Mouse (Mus musculus) liver, adult 2 months (tissue): ENCODE measurements around the gene P2ry13. TPM values are rescaled to one million over a fixed set of nuclear protein-coding genes. Genes with fewer than 3 reads are reported as not detected.

ENCODE experiments used
- DNase-seq: peaks from one replicate; pipeline ENCODE4 v3.0.0-alpha.2; 2011; ENCODE audit warnings: low read depth, low spot score; ENCODE audit errors: extremely low read depth
- H3K27ac ChIP-seq: fragments of 200-500 bp; replicated peaks from 2 replicates; pipeline ENCODE4 v1.5.1; 2012; ENCODE audit warnings: low read depth, mild to moderate bottlenecking, control low read depth, inconsistent platforms, low read length; ENCODE audit not compliant: insufficient read depth
- H3K27me3 ChIP-seq: fragments of 200-500 bp; 2 replicates; pipeline ENCODE4 v1.6.1; 2012; ENCODE audit warnings: mild to moderate bottlenecking, moderate library complexity, low read length, inconsistent platforms; ENCODE audit not compliant: control insufficient read depth, insufficient read depth
- H3K36me3 ChIP-seq: fragments of 200-500 bp; 2 replicates; pipeline ENCODE4 v1.6.1; 2012; ENCODE audit warnings: low read length, inconsistent platforms; ENCODE audit not compliant: control insufficient read depth, insufficient read depth
- H3K4me1 ChIP-seq: fragments of 200-500 bp; 2 replicates; pipeline ENCODE4 v1.6.1; 2011; ENCODE audit warnings: low read length; ENCODE audit not compliant: control insufficient read depth, insufficient read depth
- H3K4me3 ChIP-seq: fragments of 200-500 bp; 2 replicates; pipeline ENCODE4 v1.5.1; 2011; ENCODE audit warnings: low read depth, mild to moderate bottlenecking, control low read depth, low read length, moderate library complexity; ENCODE audit not compliant: insufficient read depth
- H3K79me2 ChIP-seq: fragments of 200-500 bp; 2 replicates; pipeline ENCODE4 v1.6.1; 2012; ENCODE audit warnings: inconsistent platforms, mild to moderate bottlenecking, low read length, moderate library complexity; ENCODE audit not compliant: control insufficient read depth, insufficient read depth
- H3K9ac ChIP-seq: fragments of 200-500 bp; 2 replicates; pipeline ENCODE4 v1.6.1; 2012; ENCODE audit warnings: low read depth, mild to moderate bottlenecking, control low read depth, inconsistent platforms, low read length
- CTCF ChIP-seq: fragments of 200-500 bp; IDR thresholded peaks from 2 replicates; pipeline ENCODE4 v1.5.1; 2011; ENCODE audit warnings: low read depth, low read length, control low read depth
- POLR2A ChIP-seq: fragments of 200-500 bp; IDR thresholded peaks from 2 replicates; pipeline ENCODE4 v1.6.1; 2011; ENCODE audit warnings: low read length, control low read depth; ENCODE audit not compliant: insufficient read depth; ENCODE audit errors: extremely low read depth
- WGBS: fragments of 180-500 bp; shearing (Covaris S2); methylation state at CpG from one replicate; pipeline ENCODE4 v1.1.7; 2018; 5-methylcytosine and 5-hydroxymethylcytosine counted together
- polyA plus RNA-seq: library from polyadenylated mRNA; depleted of rRNA; stranded (reverse); fragments of >200 nt; gene quantifications from 2 replicates; pipeline ENCODE4 v1.2.3, GENCODE M21; 2012
- total RNA-seq: library from RNA; depleted of rRNA; stranded (reverse); fragments of >200 nt; gene quantifications from 2 replicates; pipeline ENCODE4 v1.2.3, GENCODE M21; 2014

P2ry13 gene
- total and polyA plus RNA-seq, 2 experiments, result 1.6 to 5.2 TPM

GRCm38 (mm10) chr3:59230912-59231311 is 20.2 kb upstream of the P2ry13 start:
- Histone ChIP-seq H3K4me3 (no peak overlapping the region), H3K79me2 (no peaks in the 10 kb centered on the region), H3K9ac (no peak overlapping the region), H3K36me3 (no peaks in the 10 kb centered on the region), H3K27me3 (no peaks in the 10 kb centered on the region), H3K27ac (no peak overlapping the region), H3K4me1 (no peaks in the 10 kb centered on the region; the same call in 1 of the 2 replicates)
- no peak for DNase-seq
- WGBS, result 90% methylated on average over 3 of the region's 3 CpGs
- TF ChIP-seq POLR2A (no peak), CTCF (no peak)

- Histone ChIP-seq H3K79me2 (no peaks in the 10 kb centered on the region), H3K4me3 (no peak overlapping the region), H3K36me3 (no peaks in the 10 kb centered on the region), H3K27me3 (no peaks in the 10 kb centered on the region), H3K9ac (no peak overlapping the region), H3K4me1 (no peaks in the 10 kb centered on the region; the same call in 1 of the 2 replicates), H3K27ac (peak overlapping the region; percentile 75)
- DNase-seq, result peak; percentile 58
- no peak for TF ChIP-seq CTCF
- TF ChIP-seq POLR2A, result no peak
- WGBS, result 66% methylated on average over 10 of the region's 10 CpGs
These were observed 18.3 kb upstream of the P2ry13 start for GRCm38 (mm10) chr3:59228730-59229551.

DNA sequence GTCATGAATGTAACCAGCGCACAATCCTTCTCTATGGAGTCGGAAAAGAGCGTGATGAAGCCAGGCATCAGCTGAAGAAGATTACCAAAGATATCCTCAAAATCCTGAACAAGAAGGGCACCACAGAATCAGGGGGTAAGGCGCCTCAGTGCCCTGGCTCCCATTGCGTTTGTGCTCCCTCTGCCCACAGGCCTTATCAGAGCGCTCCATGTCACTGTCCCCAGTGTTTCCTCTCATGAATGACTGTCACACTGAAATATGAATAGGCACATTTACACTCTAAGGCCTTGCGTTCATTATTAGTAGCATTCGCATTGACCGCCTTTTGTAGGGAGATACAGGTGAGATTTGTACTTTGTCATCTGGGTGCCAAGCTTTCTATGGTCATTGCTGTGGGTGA is 17.0 kb upstream of the P2ry13 start:
- WGBS, result 97% methylated on average over 9 of the region's 9 CpGs
- Histone ChIP-seq H3K79me2 (no peaks in the 10 kb centered on the region), H3K4me1 (no peaks in the 10 kb centered on the region; the same call in 1 of the 2 replicates), H3K9ac (no peak overlapping the region), H3K36me3 (no peaks in the 10 kb centered on the region), H3K4me3 (no peak overlapping the region), H3K27me3 (no peaks in the 10 kb centered on the region), H3K27ac (no peak overlapping the region)
- no peak for DNase-seq
- TF ChIP-seq POLR2A, result no peak
- no peak for TF ChIP-seq CTCF

DNA sequence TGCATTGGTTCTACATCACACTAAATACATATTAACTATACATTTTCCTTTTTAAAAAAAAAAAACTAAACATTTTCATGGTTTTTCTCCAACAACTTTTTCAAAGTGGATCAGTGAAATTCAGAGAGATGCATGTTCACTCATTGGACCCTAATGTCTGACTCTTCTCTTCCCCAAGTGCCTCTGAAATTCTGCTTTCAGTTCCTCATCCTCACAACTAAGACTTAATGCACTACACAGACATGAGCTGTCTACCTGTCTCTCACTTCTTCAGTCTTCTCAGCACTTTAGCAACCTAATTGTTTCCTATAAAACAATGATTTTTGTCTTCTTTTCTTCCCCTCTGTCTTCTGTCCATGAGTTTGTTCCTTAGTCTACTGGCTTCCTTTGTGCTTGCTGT is 14.7 kb upstream of the P2ry13 start:
- no peaks in the 10 kb centered on the region for H3K79me2 ChIP-seq
- TF ChIP-seq POLR2A (no peak), CTCF (no peak)
- no peaks in the 10 kb centered on the region for H3K36me3 ChIP-seq
- no peaks in the 10 kb centered on the region; the same call in 1 of the 2 replicates for H3K4me1 ChIP-seq
- H3K9ac ChIP-seq, result no peak overlapping the region
- no peak overlapping the region for H3K4me3 ChIP-seq
- H3K27me3 ChIP-seq, result no peaks in the 10 kb centered on the region
- no peak for DNase-seq
- H3K27ac ChIP-seq, result no peak overlapping the region

DNA sequence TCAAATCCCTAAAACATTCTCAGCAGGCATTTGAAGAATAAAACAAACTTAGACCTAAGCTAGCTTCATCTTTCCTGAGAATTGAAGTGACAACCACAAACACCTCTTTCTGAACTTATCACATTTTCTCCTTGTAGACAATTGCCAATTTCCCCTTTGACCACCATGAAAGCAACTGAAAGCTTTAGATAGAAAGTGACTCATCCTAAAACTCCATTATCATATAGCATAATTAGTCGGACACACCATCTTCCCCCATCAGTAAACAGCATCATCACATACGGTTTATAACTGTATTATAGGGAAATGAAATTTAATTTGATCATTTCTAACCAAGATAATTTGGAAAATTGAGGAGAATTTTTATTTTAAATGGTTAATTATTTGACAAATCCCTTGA is 11.6 kb upstream of the P2ry13 start:
- no peak for TF ChIP-seq POLR2A
- no peak for TF ChIP-seq CTCF
- DNase-seq, result no peak
- H3K9ac ChIP-seq, result no peak overlapping the region
- no peaks in the 10 kb centered on the region for H3K27me3 ChIP-seq
- H3K36me3 ChIP-seq, result no peaks in the 10 kb centered on the region
- H3K27ac ChIP-seq, result no peak overlapping the region
- H3K4me1 ChIP-seq, result no peaks in the 10 kb centered on the region
- no peak overlapping the region for H3K4me3 ChIP-seq
- 87% methylated on average over 2 of the region's 2 CpGs for WGBS
- H3K79me2 ChIP-seq, result no peaks in the 10 kb centered on the region

- 85% methylated on average over 2 of the region's 2 CpGs for WGBS
- Histone ChIP-seq H3K27me3 (no peaks in the 10 kb centered on the region), H3K36me3 (no peaks in the 10 kb centered on the region), H3K27ac (no peak overlapping the region), H3K4me1 (no peaks in the 10 kb centered on the region), H3K9ac (no peak overlapping the region), H3K79me2 (no peaks in the 10 kb centered on the region), H3K4me3 (no peak overlapping the region)
- no peak for TF ChIP-seq POLR2A
- no peak for TF ChIP-seq CTCF
- no peak for DNase-seq
These were observed 8.6 kb upstream of the P2ry13 start for GRCm38 (mm10) chr3:59219326-59219725.
